Mouse (Mus musculus): Measurements from ENCODE around the gene Kif20b.
A peak's percentile ranks its signal among the peaks of the same experiment; 100 is the strongest.

GRCm38 (mm10) chr19:34877898-34878602 is 44.1 kb upstream of the Kif20b start:
- TF ChIP-seq CTCF (IDR thresholded peaks at IDR 0.05; ENCODE audit: insufficient read depth, low read length) (no peak), POLR2A (IDR thresholded peaks at IDR 0.05; ENCODE audit: borderline replicate concordance, extremely low read depth, low read depth, low read length) (peak; percentile 37; the same call in 1 of the 2 replicates)
